Mouse (Mus musculus): Measurements from ENCODE around the gene Olfr484. TPM values are rescaled to one million over a fixed set of nuclear protein-coding genes. Genes with fewer than 3 reads are reported as not detected.
"Not testable (repeated sequence)": the region's sequence is repeated elsewhere in the genome, so short reads cannot be mapped to it uniquely, and the experiment has no call there.

Gene Olfr484
- not detected in 2 replicates for polyA plus RNA-seq (2016; fragmentation: Nextera tagmentation; extraction: Ambion mirVana)

DNA sequence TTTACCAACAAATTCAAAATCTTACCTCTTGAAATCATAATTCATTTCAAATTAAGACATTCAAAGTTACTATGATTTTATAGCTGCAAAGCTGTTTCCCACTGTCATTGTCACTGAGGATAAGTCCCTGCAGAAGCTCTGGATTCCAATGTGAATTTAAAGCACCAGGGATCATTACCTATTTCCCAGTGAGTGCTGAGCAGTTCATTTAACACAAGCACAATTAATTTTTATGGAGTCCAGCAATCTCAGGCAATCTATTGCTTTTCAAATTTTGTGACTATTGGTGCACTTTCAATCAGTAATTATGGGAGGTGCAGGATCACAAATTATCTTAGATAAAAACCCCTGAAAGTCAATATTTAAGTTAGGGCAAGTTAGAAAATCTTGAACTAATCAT lies at the start of gene Olfr484:
Olfr484 (minus strand) TSS at position 101 of the 400 bp plus-strand sequence.
- no peaks in the 10 kb centered on the region for H3K4me1 ChIP-seq
- H3K27me3 ChIP-seq (replicated peaks; ENCODE audit: low read depth, poor library complexity, severe bottlenecking): no peaks in the 10 kb centered on the region
- H3K4me3 ChIP-seq: no peak within 1 kb of the TSS
- no peaks in the 10 kb centered on the region for H3K9me3 ChIP-seq
- no peaks in the 10 kb centered on the region for H3K36me3 ChIP-seq (replicated peaks)
- no peak for DNase-seq (ENCODE audit: low spot score)
- no peak within 1 kb of the TSS for H3K27ac ChIP-seq (replicated peaks)

DNA sequence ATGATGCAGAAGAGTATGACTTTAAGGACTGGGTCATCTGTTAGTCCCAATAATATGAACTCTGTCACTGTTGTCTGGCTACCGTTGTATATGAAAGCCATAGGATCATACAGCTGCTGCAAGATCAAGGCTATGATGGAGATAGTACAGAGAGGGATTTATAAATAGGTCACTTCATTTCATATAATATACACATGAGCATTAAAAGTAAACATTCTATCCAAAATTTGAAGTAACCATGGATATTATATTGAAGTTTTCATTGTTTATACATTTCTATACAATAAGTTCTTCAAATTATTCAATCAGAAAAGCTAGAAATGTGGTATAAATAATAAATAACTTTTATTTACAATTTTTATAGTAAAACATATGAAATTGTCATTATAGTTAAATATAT lies 45.4 kb upstream of the Olfr484 start, which contains the start of gene Olfr486:
Olfr486 (minus strand) TSS at position 101 of the 400 bp plus-strand sequence.
- H3K4me3 ChIP-seq; H3K27ac ChIP-seq (replicated peaks); H3K4me1 ChIP-seq; DNase-seq (ENCODE audit: low spot score); H3K36me3 ChIP-seq (replicated peaks); H3K9me3 ChIP-seq; H3K27me3 ChIP-seq (replicated peaks; ENCODE audit: low read depth, poor library complexity, severe bottlenecking): not testable (repeated sequence)
- WGBS: 93% methylated on average over 1 of the region's 1 CpGs

DNA sequence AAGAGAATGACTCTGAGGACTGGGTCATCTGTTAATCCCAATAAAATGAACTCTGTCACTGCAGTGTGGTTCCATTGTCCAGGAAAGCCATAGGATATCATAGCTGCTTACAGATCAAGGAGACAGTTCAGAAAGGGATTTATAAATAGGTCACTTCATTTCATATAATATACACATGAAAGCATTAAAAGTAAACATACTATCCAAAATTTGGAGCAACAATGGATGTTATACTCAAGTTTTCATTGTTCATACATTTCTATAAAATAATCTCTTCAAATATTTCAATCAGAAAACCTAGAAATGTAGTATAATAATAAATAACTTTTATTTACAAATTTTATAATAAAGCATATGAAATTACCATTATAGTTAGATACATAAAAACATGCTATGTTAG lies 32.5 kb upstream of the Olfr484 start, which contains the start of gene Olfr485:
Olfr485 (minus strand) TSS at position 101 of the 400 bp plus-strand sequence.
- Histone ChIP-seq H3K9me3 (no peaks in the 10 kb centered on the region), H3K4me3 (no peak within 1 kb of the TSS), H3K27me3 (replicated peaks; ENCODE audit: low read depth, poor library complexity, severe bottlenecking) (no peaks in the 10 kb centered on the region), H3K27ac (replicated peaks) (no peak within 1 kb of the TSS), H3K4me1 (no peaks in the 10 kb centered on the region), H3K36me3 (replicated peaks) (no peaks in the 10 kb centered on the region)
- DNase-seq (ENCODE audit: low spot score): no peak

DNA sequence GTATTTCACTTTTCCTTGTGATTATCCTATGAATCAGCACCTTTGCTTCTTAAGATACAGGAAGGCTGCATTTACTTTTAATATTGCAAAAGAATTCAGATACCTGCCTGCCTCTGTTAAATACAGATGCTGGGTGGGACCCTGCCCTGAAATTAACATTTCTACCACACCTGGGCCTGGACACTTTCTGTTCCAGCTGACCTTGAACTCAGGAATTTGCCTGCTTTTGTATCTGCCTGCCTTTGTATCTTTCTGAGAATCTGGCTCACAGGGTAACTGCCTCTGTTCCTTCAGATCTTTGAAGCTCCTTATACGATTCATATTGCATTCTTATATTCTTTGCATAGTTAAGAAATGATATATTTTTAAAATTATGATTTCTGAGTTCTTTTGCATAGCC lies 5.8 kb downstream of the Olfr484 start:
- Histone ChIP-seq H3K27me3 (replicated peaks; ENCODE audit: low read depth, poor library complexity, severe bottlenecking) (no peaks in the 10 kb centered on the region), H3K4me1 (no peaks in the 10 kb centered on the region), H3K27ac (replicated peaks) (no peak overlapping the region), H3K4me3 (no peak overlapping the region), H3K36me3 (replicated peaks) (no peaks in the 10 kb centered on the region), H3K9me3 (no peaks in the 10 kb centered on the region)
- DNase-seq (ENCODE audit: low spot score): no peak
- 77% methylated on average over 1 of the region's 1 CpGs for WGBS

DNA sequence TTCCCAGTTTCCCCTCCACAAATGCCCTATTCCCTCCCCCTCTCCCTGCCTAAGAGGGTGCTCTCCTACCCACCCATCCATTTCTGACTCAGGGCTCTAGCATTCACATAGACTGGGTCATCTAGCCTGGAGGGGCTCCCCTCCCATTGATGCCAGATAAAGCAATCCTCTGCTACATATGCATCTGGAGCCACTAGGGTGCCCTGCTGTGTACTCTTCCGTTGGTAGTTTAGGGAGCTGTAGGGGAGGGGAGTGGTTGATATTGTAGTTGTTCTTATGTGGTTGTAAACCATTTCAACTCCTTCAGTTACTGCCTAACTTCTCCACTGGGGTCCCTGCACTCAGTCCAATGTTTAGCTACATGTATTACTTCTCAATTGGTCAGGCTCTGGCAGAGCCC lies 6.6 kb downstream of the Olfr484 start:
- Histone ChIP-seq H3K27ac (replicated peaks) (no peak overlapping the region), H3K9me3 (no peaks in the 10 kb centered on the region), H3K4me1 (no peaks in the 10 kb centered on the region), H3K4me3 (no peak overlapping the region), H3K27me3 (replicated peaks; ENCODE audit: low read depth, poor library complexity, severe bottlenecking) (no peaks in the 10 kb centered on the region), H3K36me3 (replicated peaks) (no peaks in the 10 kb centered on the region)
- no peak for DNase-seq (ENCODE audit: low spot score)
- WGBS: 19% methylated on average over 1 of the region's 1 CpGs

DNA sequence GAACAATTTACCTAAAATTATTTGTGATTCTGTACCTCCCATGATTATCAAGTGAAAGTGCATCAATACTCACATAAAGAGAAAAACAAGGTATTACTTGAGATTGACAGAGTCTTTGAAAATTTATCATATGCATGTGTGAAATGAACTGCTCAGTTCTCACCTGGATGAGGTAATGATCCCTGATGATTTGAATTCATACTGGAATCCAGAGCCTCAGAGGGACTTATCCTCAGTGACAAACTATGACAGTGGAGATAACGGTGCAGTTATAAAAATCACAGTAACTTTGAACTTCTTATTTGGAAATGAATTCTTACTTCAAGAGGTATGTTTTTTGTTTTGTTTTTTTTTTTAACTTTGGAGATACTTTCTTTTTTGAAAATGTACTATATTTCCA lies 26.7 kb downstream of the Olfr484 start, which contains the start of gene Olfr483:
Olfr483 (plus strand) TSS at position 301 of the 400 bp plus-strand sequence.
- Histone ChIP-seq H3K36me3 (replicated peaks) (no peaks in the 10 kb centered on the region), H3K4me1 (no peaks in the 10 kb centered on the region), H3K4me3 (no peak within 1 kb of the TSS), H3K9me3 (no peaks in the 10 kb centered on the region), H3K27me3 (replicated peaks; ENCODE audit: low read depth, poor library complexity, severe bottlenecking) (no peaks in the 10 kb centered on the region), H3K27ac (replicated peaks) (no peak within 1 kb of the TSS)
- DNase-seq (ENCODE audit: low spot score): no peak
- WGBS: 90% methylated on average over 1 of the region's 1 CpGs

DNA sequence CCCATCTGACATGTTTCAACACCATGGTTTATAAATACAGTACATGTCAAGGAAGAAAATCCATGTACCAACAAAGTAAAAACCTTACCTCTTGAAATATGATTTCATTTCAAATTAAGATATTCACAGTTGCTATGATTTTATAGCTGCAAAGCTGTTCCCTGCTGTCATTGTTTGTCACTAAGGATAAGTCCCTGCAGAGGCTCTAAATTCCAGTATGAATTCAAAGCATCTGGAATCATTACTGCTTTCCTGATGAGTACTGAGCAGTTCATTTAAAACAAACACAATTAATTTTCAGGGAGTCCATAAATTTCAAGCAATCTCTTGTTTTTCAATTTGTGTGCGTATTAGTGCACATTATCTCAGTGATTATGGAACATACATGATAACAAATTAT lies 29.8 kb downstream of the Olfr484 start, which contains the start of gene Olfr482:
Olfr482 (minus strand) TSS at position 101 of the 400 bp plus-strand sequence.
- Histone ChIP-seq H3K27me3 (replicated peaks; ENCODE audit: low read depth, poor library complexity, severe bottlenecking) (no peaks in the 10 kb centered on the region), H3K4me3 (no peak within 1 kb of the TSS), H3K36me3 (replicated peaks) (no peaks in the 10 kb centered on the region), H3K9me3 (no peaks in the 10 kb centered on the region), H3K4me1 (no peaks in the 10 kb centered on the region), H3K27ac (replicated peaks) (no peak within 1 kb of the TSS)
- no peak for DNase-seq (ENCODE audit: low spot score)
- WGBS: 90% methylated on average over 1 of the region's 1 CpGs

DNA sequence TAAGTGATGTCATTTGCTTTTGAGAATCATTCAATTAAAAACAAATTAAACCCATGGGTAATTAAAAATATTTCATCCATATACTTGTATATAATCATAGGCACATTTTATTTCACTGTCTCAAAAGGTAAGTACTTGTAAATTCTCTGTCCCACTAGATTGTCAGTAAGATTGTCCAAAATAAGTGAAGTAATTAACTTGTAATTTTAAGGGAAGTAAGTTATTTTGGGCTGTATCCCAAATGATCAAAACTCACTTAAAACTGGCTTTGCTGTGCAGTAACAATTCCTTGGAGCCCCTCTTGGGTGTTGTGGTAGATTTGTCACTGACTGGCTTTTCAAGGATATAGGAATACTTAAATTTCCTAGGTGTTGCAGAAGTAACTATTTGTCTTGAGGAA lies 47.7 kb downstream of the Olfr484 start, which contains the start of gene Olfr481:
Olfr481 (plus strand) TSS at position 301 of the 400 bp plus-strand sequence.
- Histone ChIP-seq H3K9me3 (no peaks in the 10 kb centered on the region), H3K4me1 (no peaks in the 10 kb centered on the region), H3K4me3 (no peak within 1 kb of the TSS), H3K27ac (replicated peaks) (no peak within 1 kb of the TSS), H3K36me3 (replicated peaks) (no peaks in the 10 kb centered on the region), H3K27me3 (replicated peaks; ENCODE audit: low read depth, poor library complexity, severe bottlenecking) (no peaks in the 10 kb centered on the region)
- no peak for DNase-seq (ENCODE audit: low spot score)

Other genes with a start within 250 kb of the Olfr484 start
- gene Olfr472, start 229.5 kb downstream of the Olfr484 start, polyA plus RNA-seq (2016; fragmentation: Nextera tagmentation; extraction: Ambion mirVana): not detected in 2 replicates
- not detected in 2 replicates for gene Olfr473, start 197.0 kb downstream of the Olfr484 start, polyA plus RNA-seq (2016; fragmentation: Nextera tagmentation; extraction: Ambion mirVana)
- not detected in 2 replicates for gene Olfr474, start 172.8 kb downstream of the Olfr484 start, polyA plus RNA-seq (2016; fragmentation: Nextera tagmentation; extraction: Ambion mirVana)
- not detected in 2 replicates for gene Olfr476, start 162.6 kb downstream of the Olfr484 start, polyA plus RNA-seq (2016; fragmentation: Nextera tagmentation; extraction: Ambion mirVana)
- not detected in 2 replicates for gene Olfr477, start 140.8 kb downstream of the Olfr484 start, polyA plus RNA-seq (2016; fragmentation: Nextera tagmentation; extraction: Ambion mirVana)
- gene Olfr478, start 93.5 kb downstream of the Olfr484 start, polyA plus RNA-seq (2016; fragmentation: Nextera tagmentation; extraction: Ambion mirVana): not detected in 2 replicates
- not detected in 2 replicates for gene Olfr479, start 76.8 kb downstream of the Olfr484 start, polyA plus RNA-seq (2016; fragmentation: Nextera tagmentation; extraction: Ambion mirVana)
- not detected in 2 replicates for gene Olfr480, start 60.1 kb downstream of the Olfr484 start, polyA plus RNA-seq (2016; fragmentation: Nextera tagmentation; extraction: Ambion mirVana)
- not detected in 2 replicates for gene Olfr481, start 47.6 kb downstream of the Olfr484 start, polyA plus RNA-seq (2016; fragmentation: Nextera tagmentation; extraction: Ambion mirVana)
- 0.06 TPM in 1 of 2 replicates, not detected in the other for gene Olfr482, start 29.9 kb downstream of the Olfr484 start, polyA plus RNA-seq (2016; fragmentation: Nextera tagmentation; extraction: Ambion mirVana)
- gene Olfr483, start 26.6 kb downstream of the Olfr484 start, polyA plus RNA-seq (2016; fragmentation: Nextera tagmentation; extraction: Ambion mirVana): not detected in 2 replicates
- gene Olfr485, start 32.4 kb upstream of the Olfr484 start, polyA plus RNA-seq (2016; fragmentation: Nextera tagmentation; extraction: Ambion mirVana): not detected in 2 replicates
- not detected in 2 replicates for gene Olfr486, start 45.3 kb upstream of the Olfr484 start, polyA plus RNA-seq (2016; fragmentation: Nextera tagmentation; extraction: Ambion mirVana)
- gene Olfr487, start 87.2 kb upstream of the Olfr484 start, polyA plus RNA-seq (2016; fragmentation: Nextera tagmentation; extraction: Ambion mirVana): not detected in 2 replicates
- gene Olfr488, start 130.9 kb upstream of the Olfr484 start, polyA plus RNA-seq (2016; fragmentation: Nextera tagmentation; extraction: Ambion mirVana): not detected in 2 replicates
- not detected in 2 replicates for gene Olfr490, start 161.5 kb upstream of the Olfr484 start, polyA plus RNA-seq (2016; fragmentation: Nextera tagmentation; extraction: Ambion mirVana)
- not detected in 2 replicates for gene Olfr491, start 186.0 kb upstream of the Olfr484 start, polyA plus RNA-seq (2016; fragmentation: Nextera tagmentation; extraction: Ambion mirVana)
- not detected in 2 replicates for gene Olfr492, start 196.2 kb upstream of the Olfr484 start, polyA plus RNA-seq (2016; fragmentation: Nextera tagmentation; extraction: Ambion mirVana)
- not detected in 2 replicates for gene Olfr493, start 219.5 kb upstream of the Olfr484 start, polyA plus RNA-seq (2016; fragmentation: Nextera tagmentation; extraction: Ambion mirVana)
- gene Olfr494, start 237.9 kb upstream of the Olfr484 start, polyA plus RNA-seq (2016; fragmentation: Nextera tagmentation; extraction: Ambion mirVana): not detected in 2 replicates

Measured in embryonic facial prominence, embryonic 10.5 days (tissue).